Comparison of ENCODE assay signal across 15 mouse cellular contexts in genomic region chr11:62034564-62034963, GRCm38 (mm10).
"Had no signal": no experiment of that assay in that cellular context is flagged by ENCODE, and none has a peak within 500 bp of the region (broad histone marks: within the 10 kb centered on the region; RNA-seq: fewer than 3 reads in every experiment).

No protein-coding gene starts in this region.

- H3K36me3 ChIP-seq: neural tube, embryonic 15.5 days; stomach, embryonic 15.5 days had no signal

- H3K9me3 ChIP-seq: neural tube, embryonic 15.5 days; stomach, embryonic 15.5 days had no signal

- H3K4me2 ChIP-seq: neural tube, embryonic 15.5 days; stomach, embryonic 15.5 days had no signal

- H3K4me3 ChIP-seq: neural tube, embryonic 15.5 days; stomach, embryonic 15.5 days had no signal

- H3K27ac ChIP-seq: neural tube, embryonic 15.5 days; stomach, embryonic 15.5 days; stomach, postnatal 0 days had no signal

- DNase-seq: retina, postnatal 1 day; right cerebral cortex, adult 18-20 months; right cerebral cortex, postnatal 14 days; right cerebral cortex, postnatal 25 days; right cerebral cortex, postnatal 4 days; spleen, adult 18-20 months; thymus, adult 18-20 months; thymus, adult 2 months; thymus, postnatal 14 days; thymus, postnatal 25 days; thymus, postnatal 36 days; thymus, postnatal 4 days had no signal

- H3K9ac ChIP-seq: neural tube, embryonic 15.5 days; stomach, embryonic 15.5 days had no signal

- H3K27me3 ChIP-seq: neural tube, embryonic 15.5 days; stomach, embryonic 15.5 days had no signal

- H3K4me1 ChIP-seq: neural tube, embryonic 15.5 days; stomach, embryonic 15.5 days had no signal
